Mouse (Mus musculus): ENCODE measurements around the gene Gas7.
A peak's percentile ranks its signal among the peaks of the same experiment; 100 is the strongest.

The Gas7 gene

DNA sequence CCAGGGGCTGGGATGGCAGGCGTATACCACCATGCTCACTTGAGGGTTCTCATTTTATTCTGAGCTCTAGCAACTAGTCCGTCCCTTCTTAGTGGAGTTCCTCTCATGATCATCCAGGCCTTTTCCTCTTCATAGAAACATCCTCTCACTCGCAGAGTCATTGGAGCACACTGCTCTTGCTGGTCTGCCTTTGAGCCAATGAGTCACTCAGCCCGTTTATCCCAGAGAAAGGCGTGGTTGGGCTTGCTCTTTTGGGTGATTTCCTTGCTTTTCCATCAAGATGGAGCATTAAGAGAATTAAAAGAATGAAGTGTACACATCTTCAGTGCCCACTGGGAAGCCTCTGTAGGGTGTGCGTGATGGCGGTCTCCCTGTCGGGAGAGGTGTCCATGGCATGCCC is 206.2 kb downstream of the Gas7 start:
- DNase-seq, result no peak

DNA sequence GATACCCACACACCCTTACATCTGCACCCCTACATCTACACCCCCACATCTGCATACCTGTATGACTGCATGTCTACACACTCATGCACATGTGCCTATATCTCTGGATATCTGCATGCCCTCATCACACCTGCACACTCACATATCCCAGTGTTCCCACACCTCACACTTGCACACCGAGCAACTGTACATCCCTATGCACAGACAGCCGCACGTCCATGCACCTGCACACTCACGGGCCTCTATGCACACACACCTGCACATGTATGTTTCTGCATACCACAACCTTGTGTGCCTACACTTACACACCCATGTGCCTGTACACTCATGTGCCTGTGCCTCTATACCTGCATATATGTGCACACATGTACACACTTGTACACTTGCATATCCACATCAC is 208.2 kb downstream of the Gas7 start:
- no peak for DNase-seq

DNA sequence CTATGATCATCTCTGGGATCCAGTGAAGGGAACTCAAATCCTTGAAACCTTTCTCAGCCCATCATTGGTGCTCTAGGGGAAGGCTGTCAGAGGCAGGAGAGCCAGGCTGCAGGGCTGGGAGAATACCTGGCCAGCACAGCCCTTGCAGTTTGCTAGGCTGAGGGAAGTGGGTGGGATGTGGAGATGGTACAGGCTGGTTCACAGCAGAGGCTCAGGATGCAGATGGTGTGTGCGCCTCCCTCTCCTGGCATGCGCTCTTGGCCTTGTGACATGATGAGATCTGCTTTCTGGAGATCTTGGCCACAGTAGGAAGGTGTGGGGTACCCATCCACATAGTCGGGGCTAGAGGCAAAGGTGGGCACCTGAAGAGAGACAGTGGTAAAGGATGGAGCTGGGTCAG is 209.0 kb downstream of the Gas7 start:
- DNase-seq, result no peak

DNA sequence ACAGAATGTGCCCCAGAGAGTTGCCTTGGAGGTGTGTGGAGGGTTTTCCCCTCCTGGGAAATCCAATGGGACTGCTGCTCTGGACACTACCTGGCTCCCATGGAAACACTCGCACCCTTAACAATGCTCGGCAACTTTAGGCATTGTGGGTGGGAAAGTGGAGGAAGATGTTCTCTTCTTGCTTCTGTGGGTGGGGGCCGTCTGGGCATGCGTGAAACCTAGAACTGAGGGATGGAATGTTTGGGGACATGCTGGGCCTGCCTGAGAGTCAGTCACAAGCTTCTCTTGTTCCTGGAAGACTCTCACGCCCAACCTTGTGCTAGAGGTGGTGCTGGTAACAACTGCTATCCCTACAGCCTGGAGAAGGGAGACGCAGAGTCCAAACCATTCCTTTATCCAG is 209.7 kb downstream of the Gas7 start:
- DNase-seq, result no peak

DNA sequence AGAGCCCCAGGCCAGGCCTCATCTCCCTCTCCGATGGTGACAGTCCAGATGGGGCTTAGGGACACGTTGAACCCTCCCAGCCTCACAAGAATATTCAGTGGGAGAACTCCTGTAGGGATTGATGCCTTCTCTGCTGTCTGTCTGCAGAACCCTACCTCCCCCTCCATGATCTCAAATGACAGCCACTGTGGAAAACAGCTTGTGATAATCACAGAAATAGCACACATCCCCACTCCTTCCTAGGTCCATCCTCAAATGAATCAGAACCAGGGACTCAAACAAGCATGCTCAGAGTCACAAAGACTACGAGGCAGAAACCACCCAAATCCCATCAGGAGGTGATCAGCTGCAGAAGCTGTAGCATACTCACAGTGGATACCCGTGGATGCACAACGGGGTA is 210.9 kb downstream of the Gas7 start:
- DNase-seq, result no peak

DNA sequence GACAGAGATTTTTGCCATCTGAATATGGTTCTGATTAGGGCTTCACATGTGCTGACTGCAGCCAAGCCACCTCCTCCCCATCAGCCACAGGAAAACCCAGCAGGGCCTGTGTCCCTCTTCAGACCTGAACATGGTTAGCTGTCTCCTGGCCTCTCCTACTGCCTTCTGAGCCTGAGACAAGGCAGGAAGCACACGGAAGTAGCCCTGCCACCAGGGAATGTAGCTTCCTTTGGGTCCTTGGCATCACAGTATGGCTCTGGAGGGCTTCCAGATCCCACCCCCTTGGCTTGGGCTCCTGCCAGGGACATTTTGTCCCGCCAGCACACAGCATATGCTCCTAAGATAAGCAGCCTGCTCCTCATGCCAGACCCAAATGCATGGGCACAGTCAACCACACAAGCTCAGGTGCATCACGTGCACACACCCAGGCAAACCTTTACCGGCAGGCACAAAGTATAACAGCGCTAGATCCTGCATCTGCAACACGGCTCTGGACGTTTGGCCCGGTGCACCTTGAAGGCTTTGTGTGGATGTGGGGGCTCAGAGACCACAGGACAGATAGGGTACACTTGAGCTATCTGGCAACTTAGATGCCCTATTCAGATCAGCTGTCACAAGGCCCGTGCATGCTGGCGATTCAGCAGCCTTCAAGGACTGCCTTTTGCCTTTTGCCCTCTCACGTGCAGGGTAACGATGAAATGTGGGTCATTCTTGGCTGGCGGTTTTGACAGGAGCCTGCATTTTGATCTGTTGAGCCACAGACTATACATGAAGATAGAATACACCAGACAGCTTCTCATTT is 212.5 kb downstream of the Gas7 start:
- peak; percentile 61 for DNase-seq

DNA sequence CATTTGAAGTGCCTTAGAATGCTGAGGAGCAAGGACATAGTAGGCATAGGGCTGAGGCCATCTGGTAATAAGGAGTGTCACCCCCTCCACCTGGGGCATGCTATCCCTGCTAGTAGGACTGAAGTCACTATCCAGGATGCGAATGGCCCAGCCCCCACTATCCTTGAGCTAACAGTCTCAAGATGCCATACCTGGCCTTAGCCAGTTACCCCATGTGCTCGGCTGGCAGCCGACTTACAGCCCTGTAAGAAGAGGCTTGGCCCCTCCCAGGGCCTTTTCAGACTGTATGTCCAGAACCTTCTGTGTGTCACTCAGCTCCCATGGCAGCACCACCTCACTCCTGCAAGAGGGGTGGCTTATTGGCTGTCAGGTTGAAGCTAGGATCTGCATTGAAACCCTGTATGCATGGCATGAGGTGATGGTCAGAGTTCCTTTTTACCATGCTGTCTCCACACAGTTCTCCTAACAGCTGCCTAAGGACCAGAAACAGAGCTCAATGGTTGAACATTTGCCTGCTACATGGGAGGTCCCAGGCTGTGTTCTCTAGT is 213.3 kb downstream of the Gas7 start:
- no peak for DNase-seq

DNA sequence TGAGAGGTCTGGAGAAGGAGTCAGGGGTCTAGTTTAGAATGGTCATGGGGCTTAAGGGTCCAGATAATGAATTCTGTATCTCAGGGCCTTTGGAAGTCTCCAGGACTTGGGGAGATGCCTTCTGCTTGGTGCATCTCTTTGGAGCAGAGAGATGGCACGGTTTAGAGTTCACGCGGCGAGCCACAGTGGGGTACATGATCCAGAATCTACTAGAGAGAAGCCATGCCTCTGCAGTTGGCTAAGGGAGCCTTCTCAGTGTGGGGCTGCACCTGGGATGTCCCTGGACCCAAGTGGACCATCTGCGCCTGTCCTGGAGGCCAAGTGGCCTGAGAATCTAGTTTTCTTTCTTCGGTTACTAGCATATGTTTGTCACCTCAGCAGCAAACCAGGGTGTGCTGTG is 214.8 kb downstream of the Gas7 start:
- no peak for DNase-seq

DNA sequence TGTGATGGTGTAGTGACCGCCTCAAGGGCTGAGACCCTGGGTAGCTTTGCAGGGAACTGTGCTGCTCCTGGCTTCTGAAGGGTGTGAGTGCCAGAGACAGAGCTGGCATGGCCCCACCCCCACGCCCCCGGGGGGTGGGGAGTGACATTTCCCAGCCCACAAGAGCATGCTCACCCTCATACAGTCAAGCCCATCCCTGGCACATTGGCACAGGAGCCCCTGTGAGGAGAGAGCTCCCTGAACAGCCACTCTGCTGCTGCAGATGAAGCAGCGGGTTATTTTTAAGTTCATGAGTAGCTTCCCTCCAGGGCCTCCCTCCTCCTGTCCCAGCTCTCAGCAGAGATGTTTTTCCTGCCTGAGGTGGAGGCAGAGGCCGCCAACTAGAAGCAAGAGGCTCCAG is 216.9 kb downstream of the Gas7 start:
- no peak for DNase-seq

DNA sequence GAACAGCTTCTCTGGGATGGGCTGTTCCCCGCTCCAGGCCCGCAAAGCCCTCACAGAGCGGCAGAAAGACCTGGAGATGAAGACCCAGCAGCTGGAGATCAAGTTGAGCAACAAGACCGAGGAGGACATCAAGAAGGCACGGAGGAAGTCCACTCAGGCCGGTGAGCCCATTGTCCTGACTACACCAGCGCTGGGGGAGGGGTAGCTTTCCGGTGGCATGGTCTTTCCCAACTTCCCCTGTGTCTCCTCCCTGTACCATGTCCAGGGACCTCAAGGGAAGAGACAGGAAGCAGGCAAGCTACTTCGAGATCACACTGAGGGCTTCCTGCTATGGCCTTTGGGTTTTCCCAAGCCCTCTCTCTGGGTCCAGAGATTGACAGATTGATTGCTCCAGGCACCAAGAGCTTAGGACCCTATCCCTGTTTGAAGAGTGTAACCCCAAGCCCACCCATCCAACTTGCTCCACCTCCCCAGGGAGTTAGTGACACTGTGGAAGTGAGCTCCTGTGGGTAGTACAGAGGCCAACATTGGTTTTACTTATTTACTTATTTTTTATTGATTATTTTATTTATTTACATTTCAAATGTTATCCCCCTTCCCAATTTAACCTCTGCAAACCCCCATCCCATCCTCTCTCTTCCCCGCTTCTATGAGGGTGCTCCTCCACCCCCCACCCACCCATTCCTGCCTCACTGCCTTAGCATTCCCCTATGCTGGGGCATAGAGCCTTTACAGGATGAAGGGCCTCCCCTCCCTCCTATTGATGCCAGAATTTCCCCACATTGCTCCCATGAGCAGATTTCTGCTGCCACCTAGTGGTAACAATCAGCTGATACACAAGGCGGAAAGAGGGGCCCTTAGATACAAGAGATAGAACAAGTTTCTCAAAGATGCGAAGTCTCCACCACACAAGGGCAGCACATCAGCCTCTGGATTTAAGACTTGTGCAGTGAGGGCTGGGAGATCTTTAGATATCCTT is 220.6 kb downstream of the Gas7 start:
- no peak for DNase-seq

DNA sequence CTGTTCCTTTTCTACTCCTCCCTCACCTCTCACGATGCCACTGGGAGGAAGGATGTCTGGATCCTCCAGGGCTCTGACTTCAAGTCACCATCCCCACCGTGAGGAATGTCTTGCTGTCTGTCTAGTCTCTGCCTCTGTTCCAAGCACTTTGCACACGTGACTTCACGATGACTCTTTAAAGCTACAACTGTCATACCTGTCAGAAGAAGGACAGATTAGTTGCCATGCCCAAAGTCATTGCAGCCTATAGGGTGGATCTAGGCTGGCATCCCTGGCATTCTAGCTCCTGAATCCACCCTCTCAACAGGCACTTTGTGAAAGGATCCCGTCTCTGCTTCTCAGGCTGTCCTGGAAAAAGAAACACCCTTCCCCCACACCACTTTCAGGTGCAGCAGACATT is 224.1 kb downstream of the Gas7 start:
- DNase-seq, result no peak

DNA sequence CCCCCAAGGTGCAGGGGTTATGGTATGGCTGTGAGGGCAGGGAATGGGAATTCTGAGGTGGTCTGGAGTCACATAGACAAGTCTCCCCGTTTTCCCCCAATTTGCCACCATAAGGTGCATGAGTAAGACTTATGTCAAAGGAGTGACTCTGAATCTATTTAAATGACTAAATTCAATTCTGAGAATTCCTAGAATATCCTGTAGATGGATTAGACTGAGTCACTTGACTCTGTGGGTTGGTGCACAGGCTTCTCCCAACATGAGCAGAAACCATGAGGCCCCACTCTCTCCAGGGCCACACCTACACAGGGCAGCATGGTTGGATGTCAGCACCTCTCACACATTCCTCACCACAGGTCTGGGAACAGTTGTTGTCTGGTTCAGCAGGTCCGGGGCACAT is 224.7 kb downstream of the Gas7 start:
- no peak for DNase-seq

DNA sequence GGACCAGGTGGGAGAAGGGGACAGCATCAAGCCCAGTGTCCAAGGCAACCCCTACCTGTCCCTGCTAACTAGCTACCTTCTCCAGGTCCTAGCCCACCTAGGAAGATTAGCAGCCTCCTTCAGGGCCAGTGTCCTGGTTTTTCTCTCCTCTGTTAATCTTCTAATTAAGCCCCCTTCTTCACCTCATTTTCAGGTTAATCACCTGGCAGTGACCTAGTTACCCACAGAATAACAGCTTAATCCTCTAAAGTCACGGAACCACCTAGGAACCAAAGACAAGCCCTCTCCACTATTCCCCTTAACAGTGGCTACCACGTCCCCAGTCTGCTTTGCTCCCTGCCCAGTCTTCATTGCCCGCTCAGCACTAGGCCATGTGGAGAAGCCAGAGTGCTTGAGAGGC is 226.6 kb downstream of the Gas7 start:
- no peak for DNase-seq

DNA sequence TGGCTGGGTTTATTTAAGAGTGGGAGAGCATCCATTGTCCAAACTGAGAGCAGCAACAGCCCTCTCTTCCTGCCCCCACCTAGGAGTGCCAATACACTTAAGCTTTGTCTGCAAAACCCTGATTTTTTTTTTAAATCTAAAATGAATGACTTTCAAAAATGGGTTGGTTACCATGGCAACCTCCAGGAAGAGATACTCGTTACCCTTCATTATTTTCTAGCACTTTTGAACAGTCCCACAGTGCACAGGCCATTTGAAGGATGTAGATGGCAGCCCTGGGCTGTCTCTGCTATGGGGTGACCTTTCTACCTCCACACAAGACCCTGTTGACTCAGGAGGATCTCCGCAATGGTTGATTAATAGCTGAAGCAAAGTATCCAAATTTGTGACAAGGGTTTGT is 230.9 kb downstream of the Gas7 start:
- DNase-seq, result no peak

DNA sequence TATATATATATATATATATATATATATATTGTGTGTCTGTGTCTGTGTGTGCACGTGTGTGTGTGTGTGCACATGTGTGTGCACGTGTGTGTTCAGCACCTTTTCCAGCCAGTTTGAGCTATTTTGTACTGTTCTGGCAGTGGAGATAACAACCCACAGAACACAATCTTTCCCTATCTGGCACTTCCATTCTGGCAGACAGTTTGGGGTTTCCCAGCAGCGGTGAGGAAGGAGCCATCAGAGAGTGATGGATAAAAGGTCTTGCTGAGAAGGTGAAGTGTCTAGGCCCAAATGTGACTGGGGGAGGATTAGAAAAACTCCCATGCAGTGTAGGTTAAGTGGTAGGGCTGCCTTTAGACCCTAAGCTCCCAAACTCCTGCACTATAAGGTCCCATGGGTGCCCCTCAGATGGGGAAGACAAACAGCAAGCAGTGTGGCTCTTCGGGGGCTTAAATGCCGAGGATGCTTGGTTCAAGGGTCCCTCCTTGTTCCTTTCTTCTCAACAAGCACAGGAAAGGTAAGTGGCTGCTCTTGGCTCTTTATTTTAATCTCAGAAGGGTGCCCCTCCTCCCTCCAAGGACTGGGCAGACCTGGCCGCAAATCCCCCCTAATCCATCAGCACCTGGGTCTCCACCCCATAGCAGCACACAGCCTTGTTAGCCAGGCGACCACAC is 239.6 kb downstream of the Gas7 start, which contains the start of gene Rcvrn:
Gene Rcvrn (plus strand): TSS at position 624 of the 674 bp plus-strand sequence.
- no peak for DNase-seq

DNA sequence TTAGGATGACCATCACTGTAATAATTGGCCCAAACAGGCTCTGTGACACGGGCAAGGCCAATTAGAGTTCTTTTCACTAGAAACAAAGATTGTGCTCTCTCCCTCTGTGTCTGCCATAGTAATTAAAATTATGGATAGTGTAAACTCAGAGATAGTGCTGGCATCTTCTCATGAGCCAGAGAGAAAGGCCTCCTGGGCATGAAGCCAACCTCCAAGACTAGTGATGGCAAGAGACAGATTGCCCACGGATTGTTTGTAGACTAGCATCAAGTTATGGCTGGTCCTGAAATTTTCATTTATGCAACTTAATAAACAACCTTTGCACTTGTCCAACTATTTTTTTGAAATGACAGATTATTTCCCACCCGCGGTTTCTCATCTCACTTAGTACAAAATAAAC is 257.7 kb downstream of the Gas7 start:
- DNase-seq, result no peak

DNA sequence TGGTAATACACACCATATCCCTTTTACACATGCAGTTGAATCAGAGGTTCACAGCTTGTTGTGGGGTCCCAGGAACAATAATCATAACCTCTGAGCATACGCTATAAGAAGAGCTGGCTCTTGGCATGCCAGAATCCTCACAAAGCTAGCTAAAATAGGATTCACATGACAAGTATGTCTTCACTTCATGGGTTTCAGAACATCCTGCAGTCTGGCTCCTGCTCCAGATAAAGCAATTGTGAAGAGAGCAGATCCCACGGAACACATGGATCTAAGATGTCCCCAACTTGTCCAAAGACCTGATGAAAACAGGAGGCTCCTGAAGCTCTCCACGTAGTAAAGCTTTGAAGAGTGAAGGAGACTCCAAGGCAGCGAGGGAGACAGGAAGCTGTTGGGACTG is 260.1 kb downstream of the Gas7 start:
- DNase-seq, result no peak

DNA sequence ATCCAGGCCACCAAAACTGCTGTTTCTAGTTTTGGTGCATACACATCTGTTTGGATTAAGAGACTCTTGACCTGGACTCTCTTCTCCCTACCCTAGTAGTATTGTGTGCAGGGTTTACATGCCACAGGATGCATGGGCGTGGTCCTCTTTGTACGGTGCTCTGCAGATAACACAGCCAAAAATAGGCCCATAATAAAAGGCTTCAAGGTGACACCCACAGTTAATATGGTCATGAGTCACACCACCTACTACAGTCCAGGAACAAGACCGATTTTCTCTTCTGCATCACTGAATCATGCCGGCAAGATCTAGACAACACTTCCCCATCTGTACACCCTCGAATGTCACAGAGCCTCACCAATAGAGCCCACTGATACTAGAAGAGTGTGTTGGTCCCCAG is 266.2 kb downstream of the Gas7 start:
- DNase-seq, result no peak

DNA sequence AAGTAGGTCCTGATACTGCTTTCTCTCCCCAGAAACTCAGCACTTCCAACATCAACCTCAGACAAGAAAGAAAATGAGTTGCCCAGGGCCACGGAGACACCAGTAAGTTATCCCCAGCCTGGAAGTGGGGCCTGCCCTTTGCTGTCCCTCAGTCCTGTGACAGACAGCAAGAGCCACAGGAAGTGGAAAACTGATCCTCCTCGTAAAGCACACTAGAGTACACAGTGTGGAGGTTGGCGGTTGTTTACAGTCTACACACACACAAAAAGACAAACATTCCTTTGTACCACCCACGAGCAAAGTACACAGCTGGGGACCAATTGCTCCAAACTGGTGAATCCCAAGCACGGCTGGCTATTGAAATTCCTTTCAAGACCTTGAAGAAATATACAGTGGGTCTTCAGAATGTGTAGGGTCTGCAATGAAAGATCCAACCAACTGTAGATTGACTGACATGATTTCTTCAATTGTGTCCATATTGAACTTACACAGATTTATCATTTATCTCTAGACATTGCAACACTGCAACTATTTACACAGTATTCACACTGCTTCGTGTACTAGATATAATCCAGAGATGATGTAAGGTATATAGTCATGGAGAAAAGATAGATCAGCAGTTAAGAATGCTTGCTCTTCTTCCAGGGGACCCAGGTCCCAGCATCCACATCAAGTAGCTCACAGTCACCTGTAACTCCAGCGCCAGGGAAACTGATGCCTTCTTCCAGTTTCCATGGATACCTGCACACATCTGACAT is 267.3 kb downstream of the Gas7 start:
- DNase-seq, result no peak

DNA sequence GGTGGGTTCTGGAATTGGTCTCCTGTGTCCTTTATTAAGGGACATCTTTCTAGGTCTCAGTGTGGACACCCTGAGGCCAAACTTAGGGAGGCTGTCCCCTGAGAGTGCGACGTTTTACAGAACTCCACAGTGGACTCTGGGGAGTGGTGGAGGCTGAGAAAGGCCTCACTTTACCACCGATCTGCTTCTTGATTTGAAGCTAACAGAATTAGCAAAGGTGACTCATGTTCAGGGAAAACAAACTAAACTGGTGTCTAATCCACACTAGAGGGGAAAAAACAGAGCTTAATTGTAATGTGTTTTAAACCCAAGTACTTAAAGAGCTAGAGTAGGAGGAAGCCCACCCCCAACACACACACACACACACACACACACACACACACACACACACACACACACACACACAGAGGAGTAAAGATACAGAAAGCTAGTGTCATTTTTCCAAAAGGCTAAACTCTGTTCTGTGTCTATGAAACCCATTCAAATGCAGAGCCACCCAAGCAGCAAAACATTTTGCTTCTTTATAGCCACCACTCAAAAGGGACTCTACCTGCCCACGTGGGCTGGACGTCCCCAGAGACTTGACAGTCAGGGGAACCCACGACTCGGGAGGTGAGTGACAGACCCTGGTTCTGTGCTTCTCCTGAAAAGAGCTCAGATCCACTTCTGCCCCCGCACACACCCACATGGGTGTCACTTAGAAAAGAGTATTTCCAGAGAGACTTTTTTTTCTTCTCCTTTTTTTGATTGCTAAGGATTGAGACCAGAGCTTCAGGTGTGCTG is 268.2 kb downstream of the Gas7 start:
- DNase-seq, result no peak

DNA sequence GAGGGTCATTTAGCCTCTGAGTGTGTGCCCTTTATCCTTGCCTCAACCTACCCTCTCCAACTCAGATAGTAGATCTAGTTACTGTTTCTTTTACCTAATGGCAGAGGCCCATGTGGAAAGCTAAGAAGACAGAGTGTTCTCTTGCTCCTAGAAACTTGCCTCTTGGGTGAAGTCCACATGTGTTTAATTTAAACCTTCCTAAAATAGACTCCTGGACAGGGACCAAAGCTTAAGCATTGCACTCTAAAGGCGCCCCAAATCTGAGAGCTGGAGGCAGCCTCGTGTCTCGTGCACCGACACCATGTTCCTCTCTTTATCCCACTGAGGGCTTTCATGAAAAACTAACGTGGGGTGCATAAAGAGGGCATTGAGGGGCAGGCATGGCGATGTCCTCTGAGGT is 271.9 kb downstream of the Gas7 start:
- DNase-seq, result no peak

DNA sequence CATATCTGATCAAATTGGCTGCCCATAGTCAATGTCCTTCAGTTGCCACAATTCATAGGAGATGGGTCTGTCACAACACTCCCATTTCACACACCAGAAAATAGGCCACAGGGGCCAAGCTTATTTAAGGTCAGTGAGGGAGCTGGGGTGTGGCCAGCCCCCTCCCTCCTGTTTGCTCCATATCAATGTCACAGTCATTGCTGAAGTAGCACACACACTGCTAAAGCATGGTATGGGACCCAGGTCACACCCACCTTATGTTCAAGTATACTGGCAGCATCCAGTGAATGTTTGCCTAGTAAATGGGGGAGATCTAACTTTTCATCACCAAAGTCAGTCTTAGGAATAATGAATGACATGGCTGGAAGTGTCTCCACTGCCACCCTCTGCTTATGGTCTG is 273.5 kb downstream of the Gas7 start:
- no peak for DNase-seq
